Mouse (Mus musculus): ENCODE results near the gene Mapk13.
"Not testable (repeated sequence)": the region's sequence is repeated elsewhere in the genome, so short reads cannot be mapped to it uniquely, and the experiment has no call there.

Gene Mapk13

GRCm38 (mm10) chr17:28769121-28769874 is at the start of gene Mapk13:
Mapk13 (plus strand) TSS chr17:28769297.
- no peak for DNase-seq

GRCm38 (mm10) chr17:28725783-28726182 is 43.3 kb upstream of the Mapk13 start, which contains the start of gene AC170998.1:
AC170998.1 (plus strand) TSS chr17:28726083.
- no peak for DNase-seq

- not testable (repeated sequence) for DNase-seq
These were observed 41.6 kb upstream of the Mapk13 start for GRCm38 (mm10) chr17:28727511-28727910.

GRCm38 (mm10) chr17:28735317-28736105 is 33.6 kb upstream of the Mapk13 start:
- DNase-seq, result no peak

- DNase-seq, result no peak
These were observed 32.6 kb upstream of the Mapk13 start for GRCm38 (mm10) chr17:28736486-28736885.

GRCm38 (mm10) chr17:28737973-28738372 is 31.1 kb upstream of the Mapk13 start:
- no peak for DNase-seq

GRCm38 (mm10) chr17:28739244-28739643 is 29.9 kb upstream of the Mapk13 start:
- no peak for DNase-seq

- DNase-seq, result peak; percentile 51 to 72
These were observed 25.8 kb upstream of the Mapk13 start for GRCm38 (mm10) chr17:28743145-28743866.

GRCm38 (mm10) chr17:28743916-28744315 is 25.2 kb upstream of the Mapk13 start:
- no peak for DNase-seq

GRCm38 (mm10) chr17:28745773-28746172 is 23.3 kb upstream of the Mapk13 start:
- DNase-seq, result no peak

GRCm38 (mm10) chr17:28748001-28748400 is 21.1 kb upstream of the Mapk13 start:
- DNase-seq, result no peak

GRCm38 (mm10) chr17:28750580-28750979 is 18.5 kb upstream of the Mapk13 start:
- DNase-seq, result no peak

- no peak for DNase-seq
These were observed 12.7 kb upstream of the Mapk13 start for GRCm38 (mm10) chr17:28756447-28756846.

- no peak for DNase-seq
These were observed 11.6 kb upstream of the Mapk13 start for GRCm38 (mm10) chr17:28757470-28757869.

GRCm38 (mm10) chr17:28760736-28761312 is 8.3 kb upstream of the Mapk13 start:
- no peak for DNase-seq

- DNase-seq, result peak; percentile 83 to 89
These were observed 7.2 kb upstream of the Mapk13 start for GRCm38 (mm10) chr17:28761871-28762270.

GRCm38 (mm10) chr17:28766203-28766602 is 2.9 kb upstream of the Mapk13 start:
- no peak for DNase-seq

GRCm38 (mm10) chr17:28766781-28767515 is 2.1 kb upstream of the Mapk13 start:
- no peak for DNase-seq

- peak; percentile 31 to 32 for DNase-seq
These were observed 851 bp downstream of the Mapk13 start for GRCm38 (mm10) chr17:28769875-28770421.

GRCm38 (mm10) chr17:28771289-28771688 is 2.2 kb downstream of the Mapk13 start:
- no peak for DNase-seq

- DNase-seq, result not testable (repeated sequence)
These were observed 5.2 kb downstream of the Mapk13 start for GRCm38 (mm10) chr17:28774303-28774702.

GRCm38 (mm10) chr17:28775161-28775560 is 6.1 kb downstream of the Mapk13 start:
- DNase-seq, result no peak
